Mouse (Mus musculus): ENCODE data around the gene Zfr2. TPM values are rescaled to one million over a fixed set of nuclear protein-coding genes. Genes with fewer than 3 reads are reported as not detected.

Gene Zfr2
- polyA plus RNA-seq, 2 experiments = 9.7 to 39.7 TPM

GRCm38 (mm10) chr10:81298369-81299100 lies 65.6 kb downstream of the Zfr2 start:
- DNase-seq (ENCODE audit: low spot score) (no peak), ATAC-seq (ENCODE audit: low FRiP score, low read depth) (no peak)
- Histone ChIP-seq H3K4me1 (ENCODE audit: control insufficient read depth, insufficient read depth, low read length) (peaks cover 14% of the 10 kb centered on the region), H3K27ac (replicated peaks; ENCODE audit: low read depth, low read length) (no peak overlapping the region), H3K4me2 (replicated peaks; ENCODE audit: low read depth, low read length, severe bottlenecking) (no peak overlapping the region), H3K36me3 (ENCODE audit: control insufficient read depth, insufficient read depth, low read length) (0 out of 2 replicates have a peak, but pooled peaks cover 3% of the 10 kb centered on the region), H3K4me3 (replicated peaks; ENCODE audit: low read length) (no peak overlapping the region), H3K27me3 (ENCODE audit: control insufficient read depth, insufficient read depth, low read length) (no peaks in the 10 kb centered on the region), H3K9me3 (ENCODE audit: control insufficient read depth, low read length) (no peaks in the 10 kb centered on the region), H3K9ac (ENCODE audit: low read depth, low read length, severe bottlenecking) (no peak overlapping the region)
- 94% methylated on average over 17 of the region's 17 CpGs for WGBS
- TF ChIP-seq POLR2A (IDR thresholded peaks at IDR 0.05; ENCODE audit: borderline replicate concordance, extremely low read depth, insufficient read depth, insufficient read length) = no peak

GRCm38 (mm10) chr10:81299585-81300351 lies 66.8 kb downstream of the Zfr2 start:
- 88% methylated on average over 14 of the region's 14 CpGs for WGBS
- H3K4me1 ChIP-seq (ENCODE audit: control insufficient read depth, insufficient read depth, low read length) = peaks cover 2% of the 10 kb centered on the region; the same call in 1 of the 2 replicates
- no peak overlapping the region for H3K4me2 ChIP-seq (replicated peaks; ENCODE audit: low read depth, low read length, severe bottlenecking)
- DNase-seq (ENCODE audit: low spot score) (no peak), ATAC-seq (ENCODE audit: low FRiP score, low read depth) (no peak)
- H3K4me3 ChIP-seq (replicated peaks; ENCODE audit: low read length) = no peak overlapping the region
- 0 out of 2 replicates have a peak, but pooled peaks cover 3% of the 10 kb centered on the region for H3K36me3 ChIP-seq (ENCODE audit: control insufficient read depth, insufficient read depth, low read length)
- no peak for TF ChIP-seq POLR2A (IDR thresholded peaks at IDR 0.05; ENCODE audit: borderline replicate concordance, extremely low read depth, insufficient read depth, insufficient read length)
- no peaks in the 10 kb centered on the region for H3K27me3 ChIP-seq (ENCODE audit: control insufficient read depth, insufficient read depth, low read length)
- H3K27ac ChIP-seq (replicated peaks; ENCODE audit: low read depth, low read length) = no peak overlapping the region
- no peak overlapping the region for H3K9ac ChIP-seq (ENCODE audit: low read depth, low read length, severe bottlenecking)
- no peaks in the 10 kb centered on the region for H3K9me3 ChIP-seq (ENCODE audit: control insufficient read depth, low read length)

DNA sequence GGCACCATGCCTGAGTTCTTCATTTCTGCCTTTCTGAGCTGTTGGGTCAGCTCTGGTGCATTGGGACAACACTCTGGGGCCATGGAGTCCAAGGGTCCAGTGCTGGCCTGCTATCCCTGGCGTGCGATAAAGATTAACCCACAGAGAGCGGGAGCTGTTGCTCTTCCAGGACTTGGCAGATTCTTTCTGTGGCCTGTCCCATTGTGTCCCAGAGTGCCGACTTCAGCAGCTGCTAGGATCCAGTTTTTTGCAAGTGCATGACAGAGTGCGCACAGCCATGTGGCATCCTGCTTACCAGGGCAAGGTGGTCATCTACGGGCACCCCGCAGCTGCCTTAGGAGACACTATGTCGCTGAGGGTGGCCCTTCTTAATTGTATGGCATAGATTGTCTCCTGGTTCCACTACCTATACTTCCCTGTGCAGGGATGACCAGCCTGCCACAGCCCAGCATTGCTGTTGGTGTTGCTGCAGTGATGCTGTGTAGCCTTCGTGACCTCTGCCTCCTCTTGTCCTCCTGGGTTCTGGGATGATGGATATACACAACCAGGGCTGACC lies 67.5 kb downstream of the Zfr2 start:
- Histone ChIP-seq H3K4me3 (replicated peaks; ENCODE audit: low read length) (no peak overlapping the region), H3K27me3 (ENCODE audit: control insufficient read depth, insufficient read depth, low read length) (no peaks in the 10 kb centered on the region), H3K9me3 (ENCODE audit: control insufficient read depth, low read length) (no peaks in the 10 kb centered on the region), H3K4me1 (ENCODE audit: control insufficient read depth, insufficient read depth, low read length) (no peaks in the 10 kb centered on the region), H3K4me2 (replicated peaks; ENCODE audit: low read depth, low read length, severe bottlenecking) (no peak overlapping the region), H3K9ac (ENCODE audit: low read depth, low read length, severe bottlenecking) (no peak overlapping the region), H3K27ac (replicated peaks; ENCODE audit: low read depth, low read length) (no peak overlapping the region), H3K36me3 (ENCODE audit: control insufficient read depth, insufficient read depth, low read length) (peaks cover 4% of the 10 kb centered on the region; the same call in 1 of the 2 replicates)
- DNase-seq (ENCODE audit: low spot score) (no peak), ATAC-seq (ENCODE audit: low FRiP score, low read depth) (no peak)
- 84% methylated on average over 9 of the region's 9 CpGs for WGBS
- no peak for TF ChIP-seq POLR2A (IDR thresholded peaks at IDR 0.05; ENCODE audit: borderline replicate concordance, extremely low read depth, insufficient read depth, insufficient read length)

- ATAC-seq (ENCODE audit: low FRiP score, low read depth) (no peak), DNase-seq (ENCODE audit: low spot score) (no peak)
- Histone ChIP-seq H3K27ac (replicated peaks; ENCODE audit: low read depth, low read length) (no peak overlapping the region), H3K9ac (ENCODE audit: low read depth, low read length, severe bottlenecking) (no peak overlapping the region), H3K4me1 (ENCODE audit: control insufficient read depth, insufficient read depth, low read length) (no peaks in the 10 kb centered on the region), H3K9me3 (ENCODE audit: control insufficient read depth, low read length) (no peaks in the 10 kb centered on the region), H3K4me3 (replicated peaks; ENCODE audit: low read length) (no peak overlapping the region), H3K27me3 (ENCODE audit: control insufficient read depth, insufficient read depth, low read length) (no peaks in the 10 kb centered on the region), H3K4me2 (replicated peaks; ENCODE audit: low read depth, low read length, severe bottlenecking) (no peak overlapping the region), H3K36me3 (ENCODE audit: control insufficient read depth, insufficient read depth, low read length) (peaks cover 12% of the 10 kb centered on the region)
- TF ChIP-seq POLR2A (IDR thresholded peaks at IDR 0.05; ENCODE audit: borderline replicate concordance, extremely low read depth, insufficient read depth, insufficient read length) = no peak
- WGBS = 83% methylated on average over 9 of the region's 9 CpGs
Observed at GRCm38 (mm10) chr10:81301321-81301720, 68.4 kb downstream of the Zfr2 start.

Small RNA genes lying within 50 kb of the gene (microRNA-seq; reads per million reads assigned to microRNA genes)
- gene Mir3057 = 2.1 reads per million

Other genes with a start within 250 kb of the Zfr2 start
Only the 30 nearest of the 32 such genes appear.
- gene Gng7, start 218.2 kb upstream of the Zfr2 start, polyA plus RNA-seq (2012; rRNA removed) = 7.6 and 7.9 TPM in 2 replicates
- gene Gng7, start 218.2 kb upstream of the Zfr2 start, polyA plus RNA-seq (2014; fragmentation: Nextera tagmentation; extraction: Ambion mirVana) = 6.5 and 7.2 TPM in 2 replicates
- 0.13 and 0.20 TPM in 2 replicates for gene Diras1, start 207.5 kb upstream of the Zfr2 start, polyA plus RNA-seq (2012; rRNA removed)
- not detected in 2 replicates for gene Diras1, start 207.5 kb upstream of the Zfr2 start, polyA plus RNA-seq (2014; fragmentation: Nextera tagmentation; extraction: Ambion mirVana)
- 25.9 and 33.0 TPM in 2 replicates for gene Slc39a3, start 195.7 kb upstream of the Zfr2 start, polyA plus RNA-seq (2012; rRNA removed)
- 12.8 and 14.8 TPM in 2 replicates for gene Slc39a3, start 195.7 kb upstream of the Zfr2 start, polyA plus RNA-seq (2014; fragmentation: Nextera tagmentation; extraction: Ambion mirVana)
- 205 and 263 TPM in 2 replicates for gene Sgta, start 173.0 kb upstream of the Zfr2 start, polyA plus RNA-seq (2012; rRNA removed)
- gene Sgta, start 173.0 kb upstream of the Zfr2 start, polyA plus RNA-seq (2014; fragmentation: Nextera tagmentation; extraction: Ambion mirVana) = 176 and 192 TPM in 2 replicates
- 79.0 and 93.4 TPM in 2 replicates for gene Thop1, start 163.1 kb upstream of the Zfr2 start, polyA plus RNA-seq (2012; rRNA removed)
- gene Thop1, start 163.1 kb upstream of the Zfr2 start, polyA plus RNA-seq (2014; fragmentation: Nextera tagmentation; extraction: Ambion mirVana) = 52.4 and 54.1 TPM in 2 replicates
- gene Creb3l3, start 134.3 kb upstream of the Zfr2 start, polyA plus RNA-seq (2012; rRNA removed) = 0.44 and 0.54 TPM in 2 replicates
- gene Creb3l3, start 134.3 kb upstream of the Zfr2 start, polyA plus RNA-seq (2014; fragmentation: Nextera tagmentation; extraction: Ambion mirVana) = 0.58 and 0.74 TPM in 2 replicates
- gene Map2k2, start 127.2 kb upstream of the Zfr2 start, polyA plus RNA-seq (2012; rRNA removed) = 165 and 176 TPM in 2 replicates
- gene Map2k2, start 127.2 kb upstream of the Zfr2 start, polyA plus RNA-seq (2014; fragmentation: Nextera tagmentation; extraction: Ambion mirVana) = 176 and 199 TPM in 2 replicates
- gene Zbtb7a, start 97.9 kb upstream of the Zfr2 start, polyA plus RNA-seq (2012; rRNA removed) = 17.7 and 21.0 TPM in 2 replicates
- gene Zbtb7a, start 97.9 kb upstream of the Zfr2 start, polyA plus RNA-seq (2014; fragmentation: Nextera tagmentation; extraction: Ambion mirVana) = 30.6 and 35.9 TPM in 2 replicates
- 35.1 and 49.4 TPM in 2 replicates for gene Pias4, start 65.2 kb upstream of the Zfr2 start, polyA plus RNA-seq (2012; rRNA removed)
- gene Pias4, start 65.2 kb upstream of the Zfr2 start, polyA plus RNA-seq (2014; fragmentation: Nextera tagmentation; extraction: Ambion mirVana) = 40.4 and 44.2 TPM in 2 replicates
- 1,329 and 1,559 TPM in 2 replicates for gene Eef2, start 56.5 kb upstream of the Zfr2 start, polyA plus RNA-seq (2012; rRNA removed)
- 544 and 581 TPM in 2 replicates for gene Eef2, start 56.5 kb upstream of the Zfr2 start, polyA plus RNA-seq (2014; fragmentation: Nextera tagmentation; extraction: Ambion mirVana)
- 73.0 and 81.8 TPM in 2 replicates for gene Dapk3, start 50.1 kb upstream of the Zfr2 start, polyA plus RNA-seq (2012; rRNA removed)
- 57.7 and 60.9 TPM in 2 replicates for gene Dapk3, start 50.1 kb upstream of the Zfr2 start, polyA plus RNA-seq (2014; fragmentation: Nextera tagmentation; extraction: Ambion mirVana)
- not detected in 2 replicates for gene 4930442H23Rik, start 49.3 kb upstream of the Zfr2 start, polyA plus RNA-seq (2012; rRNA removed)
- gene 4930442H23Rik, start 49.3 kb upstream of the Zfr2 start, polyA plus RNA-seq (2014; fragmentation: Nextera tagmentation; extraction: Ambion mirVana) = not detected in 2 replicates
- 0.31 and 0.43 TPM in 2 replicates for gene Nmrk2, start 31.1 kb upstream of the Zfr2 start, polyA plus RNA-seq (2012; rRNA removed)
- gene Nmrk2, start 31.1 kb upstream of the Zfr2 start, polyA plus RNA-seq (2014; fragmentation: Nextera tagmentation; extraction: Ambion mirVana) = 0.64 and 0.87 TPM in 2 replicates
- 0.67 and 0.74 TPM in 2 replicates for gene Atcay, start 2.3 kb upstream of the Zfr2 start, polyA plus RNA-seq (2012; rRNA removed)
- gene Atcay, start 2.3 kb upstream of the Zfr2 start, polyA plus RNA-seq (2014; fragmentation: Nextera tagmentation; extraction: Ambion mirVana) = 0.25 TPM in 1 of 2 replicates, not detected in the other
- gene Matk, start 19.8 kb downstream of the Zfr2 start, polyA plus RNA-seq (2012; rRNA removed) = 9.9 and 10.6 TPM in 2 replicates
- 5.9 and 6.8 TPM in 2 replicates for gene Matk, start 19.8 kb downstream of the Zfr2 start, polyA plus RNA-seq (2014; fragmentation: Nextera tagmentation; extraction: Ambion mirVana)
- 93.0 and 124 TPM in 2 replicates for gene Mrpl54, start 33.8 kb downstream of the Zfr2 start, polyA plus RNA-seq (2012; rRNA removed)
- 200 and 202 TPM in 2 replicates for gene Mrpl54, start 33.8 kb downstream of the Zfr2 start, polyA plus RNA-seq (2014; fragmentation: Nextera tagmentation; extraction: Ambion mirVana)
- 77.9 and 102 TPM in 2 replicates for gene Apba3, start 33.8 kb downstream of the Zfr2 start, polyA plus RNA-seq (2012; rRNA removed)
- gene Apba3, start 33.8 kb downstream of the Zfr2 start, polyA plus RNA-seq (2014; fragmentation: Nextera tagmentation; extraction: Ambion mirVana) = 58.2 and 59.2 TPM in 2 replicates
- gene Tjp3, start 58.4 kb downstream of the Zfr2 start, polyA plus RNA-seq (2012; rRNA removed) = 2.8 and 3.5 TPM in 2 replicates
- gene Tjp3, start 58.4 kb downstream of the Zfr2 start, polyA plus RNA-seq (2014; fragmentation: Nextera tagmentation; extraction: Ambion mirVana) = 5.2 and 6.4 TPM in 2 replicates
- 70.4 and 93.4 TPM in 2 replicates for gene Pip5k1c, start 59.8 kb downstream of the Zfr2 start, polyA plus RNA-seq (2012; rRNA removed)
- gene Pip5k1c, start 59.8 kb downstream of the Zfr2 start, polyA plus RNA-seq (2014; fragmentation: Nextera tagmentation; extraction: Ambion mirVana) = 53.0 and 60.4 TPM in 2 replicates
- 46.5 and 50.0 TPM in 2 replicates for gene Cactin, start 87.9 kb downstream of the Zfr2 start, polyA plus RNA-seq (2012; rRNA removed)
- 25.3 and 33.9 TPM in 2 replicates for gene Cactin, start 87.9 kb downstream of the Zfr2 start, polyA plus RNA-seq (2014; fragmentation: Nextera tagmentation; extraction: Ambion mirVana)
- 9.2 and 13.7 TPM in 2 replicates for gene Tbxa2r, start 95.6 kb downstream of the Zfr2 start, polyA plus RNA-seq (2012; rRNA removed)
- 8.5 and 10.8 TPM in 2 replicates for gene Tbxa2r, start 95.6 kb downstream of the Zfr2 start, polyA plus RNA-seq (2014; fragmentation: Nextera tagmentation; extraction: Ambion mirVana)
- gene Gipc3, start 110.1 kb downstream of the Zfr2 start, polyA plus RNA-seq (2012; rRNA removed) = 0.09 and 0.12 TPM in 2 replicates
- 0.06 TPM in 2 replicates for gene Gipc3, start 110.1 kb downstream of the Zfr2 start, polyA plus RNA-seq (2014; fragmentation: Nextera tagmentation; extraction: Ambion mirVana)
- 135 and 137 TPM in 2 replicates for gene Hmg20b, start 117.3 kb downstream of the Zfr2 start, polyA plus RNA-seq (2012; rRNA removed)
- 92.9 and 104 TPM in 2 replicates for gene Hmg20b, start 117.3 kb downstream of the Zfr2 start, polyA plus RNA-seq (2014; fragmentation: Nextera tagmentation; extraction: Ambion mirVana)
- gene Mfsd12, start 124.3 kb downstream of the Zfr2 start, polyA plus RNA-seq (2012; rRNA removed) = 12.0 and 18.5 TPM in 2 replicates
- 6.8 and 8.0 TPM in 2 replicates for gene Mfsd12, start 124.3 kb downstream of the Zfr2 start, polyA plus RNA-seq (2014; fragmentation: Nextera tagmentation; extraction: Ambion mirVana)
- gene 4930404N11Rik, start 132.7 kb downstream of the Zfr2 start, polyA plus RNA-seq (2012; rRNA removed) = 0.43 and 0.95 TPM in 2 replicates
- 0.37 and 0.41 TPM in 2 replicates for gene 4930404N11Rik, start 132.7 kb downstream of the Zfr2 start, polyA plus RNA-seq (2014; fragmentation: Nextera tagmentation; extraction: Ambion mirVana)
- 109 and 142 TPM in 2 replicates for gene Fzr1, start 145.4 kb downstream of the Zfr2 start, polyA plus RNA-seq (2012; rRNA removed)
- 92.8 and 95.5 TPM in 2 replicates for gene Fzr1, start 145.4 kb downstream of the Zfr2 start, polyA plus RNA-seq (2014; fragmentation: Nextera tagmentation; extraction: Ambion mirVana)
- 54.3 and 66.7 TPM in 2 replicates for gene Dohh, start 151.3 kb downstream of the Zfr2 start, polyA plus RNA-seq (2012; rRNA removed)
- gene Dohh, start 151.3 kb downstream of the Zfr2 start, polyA plus RNA-seq (2014; fragmentation: Nextera tagmentation; extraction: Ambion mirVana) = 60.0 and 63.7 TPM in 2 replicates
- 4.3 and 5.0 TPM in 2 replicates for gene Gm48551, start 151.3 kb downstream of the Zfr2 start, polyA plus RNA-seq (2012; rRNA removed)
- 1.1 and 2.9 TPM in 2 replicates for gene Gm48551, start 151.3 kb downstream of the Zfr2 start, polyA plus RNA-seq (2014; fragmentation: Nextera tagmentation; extraction: Ambion mirVana)
- gene Gm48552, start 155.8 kb downstream of the Zfr2 start, polyA plus RNA-seq (2012; rRNA removed) = 6.8 and 9.5 TPM in 2 replicates
- gene Gm48552, start 155.8 kb downstream of the Zfr2 start, polyA plus RNA-seq (2014; fragmentation: Nextera tagmentation; extraction: Ambion mirVana) = 0.99 and 1.2 TPM in 2 replicates
- gene Smim24, start 159.9 kb downstream of the Zfr2 start, polyA plus RNA-seq (2012; rRNA removed) = 7.5 and 7.8 TPM in 2 replicates
- 4.3 and 4.6 TPM in 2 replicates for gene Smim24, start 159.9 kb downstream of the Zfr2 start, polyA plus RNA-seq (2014; fragmentation: Nextera tagmentation; extraction: Ambion mirVana)